Mouse (Mus musculus): ENCODE data around the gene Cdc37l1. TPM values are rescaled to one million over a fixed set of nuclear protein-coding genes. Genes with fewer than 3 reads are reported as not detected.

The Cdc37l1 gene
- polyA plus RNA-seq, 1 experiment from 2014 or later, result 44.5 TPM

DNA sequence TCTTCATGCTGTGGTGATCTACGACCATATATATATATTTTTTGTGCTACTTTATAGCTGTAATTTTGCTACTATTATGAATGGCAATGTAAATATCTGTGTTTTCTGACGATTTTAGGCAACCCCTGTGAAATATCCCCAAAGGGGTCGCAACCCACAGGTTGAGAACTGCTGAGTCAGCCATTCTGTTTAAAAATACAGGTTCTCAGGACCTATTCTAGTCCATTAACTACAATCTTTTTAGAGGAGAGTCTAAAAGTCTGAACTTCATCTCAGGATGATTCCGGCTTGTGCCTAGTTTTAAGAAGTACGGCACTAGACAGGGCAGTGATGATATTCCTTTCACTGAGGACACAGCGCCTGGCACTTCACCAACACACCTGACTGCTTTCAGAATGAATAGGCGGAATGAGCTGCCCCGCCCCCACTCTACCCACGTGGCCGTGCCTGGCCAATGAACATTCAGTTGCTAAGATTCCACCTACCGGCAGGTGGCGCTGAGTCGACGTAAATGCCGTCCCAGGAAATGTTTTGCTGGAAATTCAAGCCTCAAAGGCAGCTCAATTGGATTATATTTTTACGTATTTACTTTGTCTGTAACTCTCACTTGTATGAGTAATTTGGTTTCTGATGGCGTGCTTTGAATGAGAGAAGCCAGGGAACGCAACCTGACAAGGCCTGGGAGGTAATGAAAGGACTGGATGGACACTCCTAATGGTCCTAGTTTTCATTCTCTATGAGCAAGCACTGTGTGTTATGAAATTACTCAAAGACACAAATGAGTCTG lies 73.6 kb downstream of the Cdc37l1 start:
- peak; percentile 55 for ATAC-seq (ENCODE audit: insufficient read depth)
- peak; percentile 96 for TF ChIP-seq CTCF (IDR thresholded peaks at IDR 0.05; ENCODE audit: low read depth)

DNA sequence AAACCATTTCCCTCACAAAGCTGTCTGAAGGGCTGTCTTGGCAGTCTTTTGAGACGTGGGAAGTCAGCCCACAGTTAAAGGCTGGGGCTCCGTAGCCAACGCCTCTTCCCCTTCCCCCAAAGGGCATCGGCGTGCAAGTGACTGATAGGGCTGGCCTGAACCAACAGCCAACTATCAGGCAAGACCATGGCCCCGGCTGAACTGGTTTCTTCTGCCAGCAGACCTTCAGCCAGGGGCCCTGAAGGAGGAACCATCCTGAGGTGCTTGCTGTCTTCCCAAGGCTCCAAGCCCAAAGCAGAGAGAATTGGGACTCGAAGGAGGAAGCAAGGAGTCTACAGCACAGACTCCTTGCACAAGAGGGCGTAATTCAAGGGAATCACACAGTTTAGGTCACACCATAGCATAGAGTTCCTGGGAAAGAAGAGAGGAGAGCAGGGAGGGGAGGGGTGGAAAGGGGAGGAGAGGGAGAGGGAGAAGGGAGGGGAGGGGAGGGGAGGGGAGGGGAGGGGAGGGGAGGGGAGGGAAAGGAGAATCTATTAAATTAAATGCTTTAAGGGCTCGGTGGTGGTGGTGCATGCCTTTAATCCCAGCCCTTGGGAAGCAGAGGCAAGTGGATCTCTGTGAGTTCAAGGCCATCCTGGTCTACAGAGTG lies 74.4 kb downstream of the Cdc37l1 start:
- no peaks in the 10 kb centered on the region for H3K27me3 ChIP-seq (ENCODE audit: insufficient read depth, low read length)
- H3K9ac ChIP-seq, result peak overlapping the region; percentile 40; the same call in 1 of the 2 replicates
- no peaks in the 10 kb centered on the region for H3K36me3 ChIP-seq (ENCODE audit: insufficient read depth)
- H3K4me1 ChIP-seq (ENCODE audit: insufficient read depth), result no peaks in the 10 kb centered on the region; the same call in 1 of the 2 replicates
- 63% methylated on average over 9 of the region's 9 CpGs for WGBS
- H3K4me2 ChIP-seq, result peak overlapping the region; percentile 54
- H3K4me3 ChIP-seq (ENCODE audit: low read depth, low read length), result peak overlapping the region; percentile 5; the same call in 1 of the 2 replicates
- ATAC-seq (ENCODE audit: insufficient read depth) (peak; percentile 52; the same call in 1 of the 2 replicates), DNase-seq (no peak)
- H3K9me3 ChIP-seq (ENCODE audit: low read depth, low read length), result no peaks in the 10 kb centered on the region
- 0 out of 2 replicates have a peak, but pooled peaks have one; percentile 6 for TF ChIP-seq CTCF (IDR thresholded peaks at IDR 0.05; ENCODE audit: low read depth)
- peak overlapping the region; percentile 67 for H3K27ac ChIP-seq (ENCODE audit: low read depth)

More for the DNA sequence above, 73.6 kb downstream of the Cdc37l1 start:
- Histone ChIP-seq H3K4me1 (ENCODE audit: insufficient read depth) (no peaks in the 10 kb centered on the region; the same call in 1 of the 2 replicates), H3K36me3 (ENCODE audit: insufficient read depth) (no peaks in the 10 kb centered on the region), H3K9me3 (ENCODE audit: low read depth, low read length) (no peaks in the 10 kb centered on the region), H3K9ac (peak overlapping the region; percentile 40; the same call in 1 of the 2 replicates), H3K4me3 (ENCODE audit: low read depth, low read length) (peak overlapping the region; percentile 5; the same call in 1 of the 2 replicates), H3K27me3 (ENCODE audit: insufficient read depth, low read length) (no peaks in the 10 kb centered on the region), H3K4me2 (peak overlapping the region; percentile 54), H3K27ac (ENCODE audit: low read depth) (peak overlapping the region; percentile 67)
- WGBS, result 14% methylated on average over 18 of the region's 18 CpGs
- peak; percentile 98 for DNase-seq

DNA sequence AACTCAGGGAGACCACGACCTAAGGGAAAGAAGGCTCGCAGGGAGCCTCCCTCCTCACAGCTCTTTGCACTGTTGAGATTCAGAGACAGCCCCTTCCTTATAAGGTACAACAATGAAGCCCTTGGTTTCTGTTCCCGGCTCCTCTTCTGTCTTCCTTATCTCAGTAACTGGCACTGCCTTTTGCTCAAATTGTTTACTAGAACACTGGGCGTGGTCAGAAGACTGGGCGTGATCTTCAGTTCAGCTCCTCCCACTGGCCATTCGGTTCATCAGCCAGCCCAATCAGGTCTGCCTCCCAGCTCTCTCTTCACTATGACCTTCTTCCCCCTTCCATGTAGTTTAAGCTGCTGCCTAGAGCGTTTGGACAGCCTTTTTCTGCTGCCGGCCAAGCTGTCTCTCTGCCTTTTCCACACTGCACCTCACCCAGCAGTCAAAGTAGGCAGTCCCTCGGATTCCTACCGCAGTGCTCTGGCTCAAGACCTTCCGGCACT lies 76.9 kb downstream of the Cdc37l1 start:
- WGBS, result 9% methylated on average over 11 of the region's 11 CpGs
- ATAC-seq (ENCODE audit: insufficient read depth), result peak; percentile 68
- Histone ChIP-seq H3K27me3 (ENCODE audit: insufficient read depth, low read length) (no peaks in the 10 kb centered on the region), H3K4me2 (peak overlapping the region; percentile 49), H3K27ac (ENCODE audit: low read depth) (peak overlapping the region; percentile 37), H3K4me1 (ENCODE audit: insufficient read depth) (no peaks in the 10 kb centered on the region; the same call in 1 of the 2 replicates), H3K4me3 (ENCODE audit: low read depth, low read length) (peak overlapping the region; percentile 5; the same call in 1 of the 2 replicates), H3K36me3 (ENCODE audit: insufficient read depth) (no peaks in the 10 kb centered on the region), H3K9ac (0 out of 2 replicates have a peak overlapping the region, but pooled peaks have one; percentile 13), H3K9me3 (ENCODE audit: low read depth, low read length) (no peaks in the 10 kb centered on the region)
- DNase-seq, result peak; percentile 83
- no peak for TF ChIP-seq CTCF (IDR thresholded peaks at IDR 0.05; ENCODE audit: low read depth)

DNA sequence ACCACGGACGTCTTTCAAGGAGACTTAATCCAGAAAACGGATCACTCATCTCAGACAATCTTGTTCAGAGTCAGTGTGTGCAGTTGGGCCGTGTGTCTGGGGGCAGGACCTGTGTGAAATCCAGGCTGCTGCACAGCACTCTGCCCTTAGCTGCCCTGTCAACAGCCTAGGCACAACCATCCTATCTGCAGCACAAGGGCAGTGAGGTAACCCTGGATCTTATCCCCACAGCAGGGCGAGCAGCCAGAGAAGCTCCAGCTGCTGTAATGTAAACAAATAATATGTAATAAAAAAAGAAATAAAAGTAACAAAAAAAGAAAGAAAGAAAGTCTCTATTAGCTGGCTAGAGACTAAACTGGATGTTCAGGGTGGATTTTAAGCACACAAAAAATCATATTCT lies 79.0 kb downstream of the Cdc37l1 start:
- H3K4me2 ChIP-seq, result no peak overlapping the region
- 36% methylated on average over 5 of the region's 5 CpGs for WGBS
- H3K4me3 ChIP-seq (ENCODE audit: low read depth, low read length), result no peak overlapping the region
- no peaks in the 10 kb centered on the region; the same call in 1 of the 2 replicates for H3K4me1 ChIP-seq (ENCODE audit: insufficient read depth)
- no peaks in the 10 kb centered on the region for H3K9me3 ChIP-seq (ENCODE audit: low read depth, low read length)
- DNase-seq (peak; percentile 67), ATAC-seq (ENCODE audit: insufficient read depth) (peak; percentile 58; the same call in 1 of the 2 replicates)
- H3K36me3 ChIP-seq (ENCODE audit: insufficient read depth), result no peaks in the 10 kb centered on the region
- H3K27me3 ChIP-seq (ENCODE audit: insufficient read depth, low read length), result no peaks in the 10 kb centered on the region
- H3K27ac ChIP-seq (ENCODE audit: low read depth), result no peak overlapping the region
- no peak overlapping the region for H3K9ac ChIP-seq
- no peak for TF ChIP-seq CTCF (IDR thresholded peaks at IDR 0.05; ENCODE audit: low read depth)

DNA sequence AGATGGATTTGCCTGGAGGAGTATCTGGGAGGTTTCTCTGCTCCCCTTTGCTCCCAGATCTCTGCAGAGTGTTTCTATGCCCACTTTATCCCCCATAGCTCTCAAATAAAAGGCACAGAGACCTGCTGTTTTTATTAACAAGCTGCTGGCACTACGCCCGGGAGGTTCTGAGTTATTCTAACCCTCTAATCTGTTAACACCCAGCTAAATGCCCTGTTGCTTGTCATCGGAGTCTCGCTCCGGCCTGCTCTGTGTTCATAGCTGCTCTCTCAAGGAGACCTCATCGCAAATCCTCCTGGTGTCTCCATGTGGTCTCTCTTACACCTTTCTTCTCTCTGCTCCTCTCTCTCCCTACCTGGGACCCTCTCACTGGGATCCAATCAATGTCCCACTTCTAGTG lies 84.7 kb downstream of the Cdc37l1 start:
- 46% methylated on average over 6 of the region's 6 CpGs for WGBS
- Histone ChIP-seq H3K4me1 (ENCODE audit: insufficient read depth) (no peaks in the 10 kb centered on the region), H3K4me2 (no peak overlapping the region)

More for the DNA sequence above, 84.7 kb downstream of the Cdc37l1 start:
- DNase-seq, result peak; percentile 76
- Histone ChIP-seq H3K9ac (no peak overlapping the region), H3K27ac (ENCODE audit: low read depth) (no peak overlapping the region), H3K9me3 (ENCODE audit: low read depth, low read length) (no peaks in the 10 kb centered on the region), H3K36me3 (ENCODE audit: insufficient read depth) (no peaks in the 10 kb centered on the region), H3K27me3 (ENCODE audit: insufficient read depth, low read length) (no peaks in the 10 kb centered on the region), H3K4me3 (ENCODE audit: low read depth, low read length) (no peak overlapping the region)
- ATAC-seq (ENCODE audit: insufficient read depth), result no peak
- TF ChIP-seq CTCF (IDR thresholded peaks at IDR 0.05; ENCODE audit: low read depth), result no peak

Other genes starting within 250 kb of the Cdc37l1 start
- gene Slc1a1, start 155.3 kb upstream of the Cdc37l1 start, polyA plus RNA-seq (2014; fragmentation: Nextera tagmentation; extraction: Ambion mirVana), result 3.5 and 3.8 TPM in 2 replicates
- 9.6 and 10.3 TPM in 2 replicates for gene Plpp6, start 26.4 kb upstream of the Cdc37l1 start, polyA plus RNA-seq (2014; fragmentation: Nextera tagmentation; extraction: Ambion mirVana)
- 1.7 and 2.1 TPM in 2 replicates for gene 4430402I18Rik, start 22.6 kb upstream of the Cdc37l1 start, polyA plus RNA-seq (2014; fragmentation: Nextera tagmentation; extraction: Ambion mirVana)
- gene Ak3, start 57.6 kb downstream of the Cdc37l1 start, polyA plus RNA-seq (2014; fragmentation: Nextera tagmentation; extraction: Ambion mirVana), result 67.1 and 69.3 TPM in 2 replicates
- gene Rcl1, start 111.0 kb downstream of the Cdc37l1 start, polyA plus RNA-seq (2014; fragmentation: Nextera tagmentation; extraction: Ambion mirVana), result 60.7 and 61.5 TPM in 2 replicates